Mouse (Mus musculus) liver, adult 2 months (tissue): ENCODE measurements around the gene Rnaseh2b. TPM values are rescaled to one million over a fixed set of nuclear protein-coding genes. Genes with fewer than 3 reads are reported as not detected.

Experiments
- DNase-seq: peaks from one replicate; pipeline ENCODE4 v3.0.0-alpha.2; 2011; ENCODE audit warnings: low read depth, low spot score; ENCODE audit errors: extremely low read depth
- H3K27ac ChIP-seq: fragments of 200-500 bp; replicated peaks from 2 replicates; pipeline ENCODE4 v1.5.1; 2012; ENCODE audit warnings: low read depth, mild to moderate bottlenecking, control low read depth, inconsistent platforms, low read length; ENCODE audit not compliant: insufficient read depth
- H3K27me3 ChIP-seq: fragments of 200-500 bp; 2 replicates; pipeline ENCODE4 v1.6.1; 2012; ENCODE audit warnings: mild to moderate bottlenecking, moderate library complexity, low read length, inconsistent platforms; ENCODE audit not compliant: control insufficient read depth, insufficient read depth
- H3K36me3 ChIP-seq: fragments of 200-500 bp; 2 replicates; pipeline ENCODE4 v1.6.1; 2012; ENCODE audit warnings: low read length, inconsistent platforms; ENCODE audit not compliant: control insufficient read depth, insufficient read depth
- H3K4me1 ChIP-seq: fragments of 200-500 bp; 2 replicates; pipeline ENCODE4 v1.6.1; 2011; ENCODE audit warnings: low read length; ENCODE audit not compliant: control insufficient read depth, insufficient read depth
- H3K4me3 ChIP-seq: fragments of 200-500 bp; 2 replicates; pipeline ENCODE4 v1.5.1; 2011; ENCODE audit warnings: low read depth, mild to moderate bottlenecking, control low read depth, low read length, moderate library complexity; ENCODE audit not compliant: insufficient read depth
- H3K79me2 ChIP-seq: fragments of 200-500 bp; 2 replicates; pipeline ENCODE4 v1.6.1; 2012; ENCODE audit warnings: inconsistent platforms, mild to moderate bottlenecking, low read length, moderate library complexity; ENCODE audit not compliant: control insufficient read depth, insufficient read depth
- H3K9ac ChIP-seq: fragments of 200-500 bp; 2 replicates; pipeline ENCODE4 v1.6.1; 2012; ENCODE audit warnings: low read depth, mild to moderate bottlenecking, control low read depth, inconsistent platforms, low read length
- CTCF ChIP-seq: fragments of 200-500 bp; IDR thresholded peaks from 2 replicates; pipeline ENCODE4 v1.5.1; 2011; ENCODE audit warnings: low read depth, low read length, control low read depth
- POLR2A ChIP-seq: fragments of 200-500 bp; IDR thresholded peaks from 2 replicates; pipeline ENCODE4 v1.6.1; 2011; ENCODE audit warnings: low read length, control low read depth; ENCODE audit not compliant: insufficient read depth; ENCODE audit errors: extremely low read depth
- WGBS: fragments of 180-500 bp; shearing (Covaris S2); methylation state at CpG from one replicate; pipeline ENCODE4 v1.1.7; 2018; 5-methylcytosine and 5-hydroxymethylcytosine counted together
- polyA plus RNA-seq: library from polyadenylated mRNA; depleted of rRNA; stranded (reverse); fragments of >200 nt; gene quantifications from 2 replicates; pipeline ENCODE4 v1.2.3, GENCODE M21; 2012
- total RNA-seq: library from RNA; depleted of rRNA; stranded (reverse); fragments of >200 nt; gene quantifications from 2 replicates; pipeline ENCODE4 v1.2.3, GENCODE M21; 2014

Gene Rnaseh2b
- total and polyA plus RNA-seq, 2 experiments = 1.3 to 5.9 TPM

DNA sequence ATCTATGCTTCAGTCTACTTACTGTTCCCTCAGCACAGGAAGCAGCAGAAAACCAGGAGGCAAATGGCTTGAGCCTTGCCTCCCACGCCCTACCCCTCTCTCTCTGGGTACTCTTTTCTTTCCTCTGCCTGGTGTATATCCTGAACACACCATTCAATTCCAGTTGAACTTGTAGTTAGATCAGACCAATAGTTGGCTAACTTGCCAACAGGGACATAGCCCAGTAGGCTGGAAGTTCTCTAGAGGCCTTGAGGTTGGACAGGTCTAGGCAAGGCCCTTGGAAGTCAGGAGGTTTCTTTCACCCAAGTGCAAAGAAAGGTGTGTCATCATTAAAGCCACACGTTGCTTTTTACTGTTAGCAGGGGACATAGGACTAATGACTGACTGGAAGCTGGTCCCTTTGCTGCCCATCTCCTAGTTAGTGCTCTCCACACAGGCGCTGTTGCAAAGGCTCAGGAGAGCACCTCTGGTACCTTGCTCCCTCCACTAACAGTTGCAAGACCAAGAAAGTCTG, 91.5 kb downstream of the Rnaseh2b start:
- Histone ChIP-seq H3K9ac (no peak overlapping the region), H3K79me2 (no peaks in the 10 kb centered on the region), H3K4me3 (no peak overlapping the region), H3K27me3 (no peaks in the 10 kb centered on the region), H3K4me1 (no peaks in the 10 kb centered on the region), H3K36me3 (no peaks in the 10 kb centered on the region), H3K27ac (no peak overlapping the region)
- TF ChIP-seq POLR2A (no peak), CTCF (no peak)
- 95% methylated on average over 3 of the region's 3 CpGs for WGBS
- no peak for DNase-seq

DNA sequence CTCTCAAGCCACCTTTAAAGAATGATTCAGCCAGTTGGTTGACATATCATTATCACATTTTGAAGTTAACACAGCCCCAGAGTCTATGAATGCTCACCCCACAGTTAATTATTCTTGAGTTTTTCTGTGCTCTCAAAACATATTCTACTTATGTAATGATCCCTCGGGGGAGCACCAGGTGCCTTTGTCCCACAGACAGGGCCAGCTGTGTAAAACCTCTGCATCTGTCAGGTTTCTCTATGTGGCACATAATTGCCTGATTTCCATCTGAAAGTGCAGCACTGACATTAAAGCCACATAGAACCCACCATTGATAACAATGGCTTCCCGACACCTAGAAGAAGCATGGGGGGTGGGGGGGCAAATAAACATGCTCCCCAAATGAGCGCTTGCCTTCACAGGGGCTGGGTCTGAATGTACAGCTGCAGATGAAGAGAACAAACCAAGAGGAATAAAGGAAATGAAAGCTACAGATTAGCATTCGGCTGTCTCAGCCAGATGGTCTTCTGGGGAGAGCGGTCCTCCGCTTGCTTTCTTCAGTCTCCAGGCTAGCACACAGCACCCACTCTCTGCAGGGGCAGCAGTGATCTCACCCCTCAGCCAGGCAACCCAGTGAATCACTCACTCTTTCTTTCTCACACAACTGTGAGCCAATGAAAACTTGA, 96.8 kb downstream of the Rnaseh2b start:
- Histone ChIP-seq H3K4me3 (no peak overlapping the region), H3K27me3 (no peaks in the 10 kb centered on the region), H3K4me1 (no peaks in the 10 kb centered on the region), H3K9ac (no peak overlapping the region), H3K27ac (no peak overlapping the region), H3K36me3 (no peaks in the 10 kb centered on the region), H3K79me2 (no peaks in the 10 kb centered on the region)
- DNase-seq = no peak
- no peak for TF ChIP-seq POLR2A
- no peak for TF ChIP-seq CTCF
- 83% methylated on average over 6 of the region's 6 CpGs for WGBS

- H3K9ac ChIP-seq = no peak overlapping the region
- no peaks in the 10 kb centered on the region for H3K4me1 ChIP-seq
- 87% methylated on average over 9 of the region's 9 CpGs for WGBS
- no peaks in the 10 kb centered on the region for H3K79me2 ChIP-seq
- no peak for DNase-seq
- H3K36me3 ChIP-seq = no peaks in the 10 kb centered on the region
- TF ChIP-seq POLR2A (no peak), CTCF (no peak)
- no peak overlapping the region for H3K27ac ChIP-seq
- no peaks in the 10 kb centered on the region for H3K27me3 ChIP-seq
- H3K4me3 ChIP-seq = no peak overlapping the region
These were observed 97.5 kb downstream of the Rnaseh2b start for GRCm38 (mm10) chr14:62389729-62390536.

GRCm38 (mm10) chr14:62392754-62393153, 100.4 kb downstream of the Rnaseh2b start:
- 90% methylated on average over 4 of the region's 4 CpGs for WGBS
- Histone ChIP-seq H3K9ac (no peak overlapping the region), H3K36me3 (no peaks in the 10 kb centered on the region), H3K4me1 (peaks cover 7% of the 10 kb centered on the region), H3K79me2 (no peaks in the 10 kb centered on the region), H3K4me3 (no peak overlapping the region), H3K27ac (no peak overlapping the region), H3K27me3 (no peaks in the 10 kb centered on the region)
- TF ChIP-seq POLR2A (no peak), CTCF (no peak)
- no peak for DNase-seq

GRCm38 (mm10) chr14:62395346-62395745, 103.0 kb downstream of the Rnaseh2b start:
- H3K27me3 ChIP-seq = no peaks in the 10 kb centered on the region
- H3K27ac ChIP-seq = no peak overlapping the region
- peaks cover 9% of the 10 kb centered on the region for H3K4me1 ChIP-seq
- no peaks in the 10 kb centered on the region for H3K36me3 ChIP-seq
- no peak for TF ChIP-seq POLR2A
- TF ChIP-seq CTCF = no peak
- no peak for DNase-seq
- H3K79me2 ChIP-seq = no peaks in the 10 kb centered on the region
- H3K4me3 ChIP-seq = no peak overlapping the region
- 82% methylated on average over 2 of the region's 2 CpGs for WGBS
- H3K9ac ChIP-seq = no peak overlapping the region
